Mouse (Mus musculus) cerebellum, adult 2 months (tissue): ENCODE data around the gene Ftsj1.

ENCODE experiments used
- CTCF ChIP-seq: fragments of 200-500 bp; IDR thresholded peaks from 2 replicates; pipeline ENCODE4 v1.5.1; 2011; ENCODE audit warnings: low read depth, mild to moderate bottlenecking, control low read depth, low read length, moderate library complexity, borderline replicate concordance; ENCODE audit not compliant: insufficient read depth
- POLR2A ChIP-seq: fragments of 200-500 bp; IDR thresholded peaks from 2 replicates; pipeline ENCODE4 v1.6.1; 2011; ENCODE audit warnings: low read length, control low read depth, borderline replicate concordance; ENCODE audit not compliant: insufficient read depth

- TF ChIP-seq CTCF (no peak), POLR2A (no peak)
These were observed 15.5 kb downstream of the Ftsj1 start for GRCm38 (mm10) chrX:8236704-8237103.
